Mouse (Mus musculus): ENCODE measurements around the gene Stim1.
A peak's percentile ranks its signal among the peaks of the same experiment; 100 is the strongest.

The Stim1 gene

GRCm38 (mm10) chr7:102310821-102311220 lies 43.2 kb downstream of the Stim1 start:
- DNase-seq, result no peak

GRCm38 (mm10) chr7:102312840-102313534 lies 45.4 kb downstream of the Stim1 start:
- DNase-seq, result no peak

- no peak for DNase-seq
Observed at GRCm38 (mm10) chr7:102313535-102313863, 45.9 kb downstream of the Stim1 start.

- no peak for DNase-seq
Observed at GRCm38 (mm10) chr7:102314107-102314506, 46.5 kb downstream of the Stim1 start.

GRCm38 (mm10) chr7:102314908-102315307 lies 47.3 kb downstream of the Stim1 start:
- no peak for DNase-seq

GRCm38 (mm10) chr7:102315435-102315834 lies 47.8 kb downstream of the Stim1 start:
- no peak for DNase-seq

- no peak for DNase-seq
Observed at GRCm38 (mm10) chr7:102317583-102318168, 50.1 kb downstream of the Stim1 start.

- no peak for DNase-seq
Observed at GRCm38 (mm10) chr7:102322137-102322536, 54.5 kb downstream of the Stim1 start.

- DNase-seq, result no peak
Observed at GRCm38 (mm10) chr7:102326323-102326722, 58.7 kb downstream of the Stim1 start.

GRCm38 (mm10) chr7:102330270-102330669 lies 62.7 kb downstream of the Stim1 start:
- DNase-seq, result no peak

- DNase-seq, result no peak
Observed at GRCm38 (mm10) chr7:102331476-102331875, 63.9 kb downstream of the Stim1 start.

- no peak for DNase-seq
Observed at GRCm38 (mm10) chr7:102333741-102334140, 66.1 kb downstream of the Stim1 start.

GRCm38 (mm10) chr7:102337326-102337725 lies 69.7 kb downstream of the Stim1 start:
- no peak for DNase-seq

- DNase-seq, result no peak
Observed at GRCm38 (mm10) chr7:102337898-102338297, 70.3 kb downstream of the Stim1 start.

GRCm38 (mm10) chr7:102338956-102339355 lies 71.3 kb downstream of the Stim1 start:
- DNase-seq, result no peak

GRCm38 (mm10) chr7:102345893-102346292 lies 78.3 kb downstream of the Stim1 start:
- no peak for DNase-seq

- no peak for DNase-seq
Observed at GRCm38 (mm10) chr7:102347327-102347726, 79.7 kb downstream of the Stim1 start.

GRCm38 (mm10) chr7:102348681-102349080 lies 81.1 kb downstream of the Stim1 start:
- DNase-seq, result no peak

GRCm38 (mm10) chr7:102349236-102349635 lies 81.6 kb downstream of the Stim1 start:
- no peak for DNase-seq

GRCm38 (mm10) chr7:102353420-102353819 lies 85.8 kb downstream of the Stim1 start:
- DNase-seq, result no peak

- DNase-seq, result no peak
Observed at GRCm38 (mm10) chr7:102358124-102358523, 90.5 kb downstream of the Stim1 start.

GRCm38 (mm10) chr7:102361297-102361696 lies 93.7 kb downstream of the Stim1 start:
- no peak for DNase-seq

- no peak for DNase-seq
Observed at GRCm38 (mm10) chr7:102363853-102364252, 96.2 kb downstream of the Stim1 start.

GRCm38 (mm10) chr7:102369661-102370060 lies 102.1 kb downstream of the Stim1 start:
- peak; percentile 67 for DNase-seq

GRCm38 (mm10) chr7:102370526-102370925 lies 102.9 kb downstream of the Stim1 start:
- DNase-seq, result no peak

All from right cerebral cortex, postnatal 14 days (tissue).